Mouse (Mus musculus) midbrain, postnatal 0 days (tissue): Measurements from ENCODE around the gene Armc3. TPM values are rescaled to one million over a fixed set of nuclear protein-coding genes. Genes with fewer than 3 reads are reported as not detected.
A peak's percentile ranks its signal among the peaks of the same experiment; 100 is the strongest.

Experiments used
- ATAC-seq: fragments of 200-750 bp; cut with Nextera tagmentation; 2 replicates; pipeline ENCODE4 v1.8.0; 2017; ENCODE audit warnings: moderate number of reproducible peaks, mild to moderate bottlenecking, moderate TSS enrichment, moderate library complexity; ENCODE audit not compliant: low FRiP score
- DNase-seq: peaks from one replicate; pipeline ENCODE4 v3.0.0-alpha.2; 2015; ENCODE audit warnings: low spot score
- H3K27ac ChIP-seq: fragments of 300-500 bp; sonication (generic); 2 replicates; pipeline ENCODE4 v1.5.1; 2014; ENCODE audit warnings: low read depth, mild to moderate bottlenecking, low read length, mixed read lengths
- H3K27me3 ChIP-seq: fragments of 300-500 bp; sonication (generic); 2 replicates; pipeline ENCODE4 v1.6.1; 2014; ENCODE audit warnings: low read length, control low read depth, mixed read lengths; ENCODE audit not compliant: insufficient read depth
- H3K36me3 ChIP-seq: fragments of 300-500 bp; sonication (generic); 2 replicates; pipeline ENCODE4 v1.6.1; 2014; ENCODE audit warnings: low read length, control low read depth, mixed read lengths; ENCODE audit not compliant: insufficient read depth
- H3K4me1 ChIP-seq: fragments of 300-500 bp; sonication (generic); 2 replicates; pipeline ENCODE4 v1.6.1; 2014; ENCODE audit warnings: mild to moderate bottlenecking, control low read depth, antibody characterized with exemption, low read length, mixed read lengths; ENCODE audit not compliant: insufficient read depth
- H3K4me2 ChIP-seq: fragments of 300-500 bp; sonication (generic); 2 replicates; pipeline ENCODE4 v1.6.1; 2014; ENCODE audit warnings: low read depth, mild to moderate bottlenecking, low read length, mixed read lengths; ENCODE audit not compliant: poor library complexity, severe bottlenecking
- H3K4me3 ChIP-seq: fragments of 300-500 bp; sonication (generic); 2 replicates; pipeline ENCODE4 v1.5.1; 2014; ENCODE audit warnings: low read depth, mild to moderate bottlenecking, low read length, moderate library complexity
- H3K9ac ChIP-seq: fragments of 300-500 bp; sonication (generic); replicated peaks from 2 replicates; pipeline ENCODE4 v1.6.1; 2014; ENCODE audit warnings: mild to moderate bottlenecking, low read length, moderate library complexity, mixed read lengths; ENCODE audit not compliant: poor library complexity, severe bottlenecking
- H3K9me3 ChIP-seq: fragments of 300-500 bp; sonication (generic); 2 replicates; pipeline ENCODE4 v1.6.1; 2016; ENCODE audit warnings: low read length, control low read depth
- CTCF ChIP-seq: IDR thresholded peaks from 2 replicates; pipeline ENCODE4 v1.5.1; 2016; ENCODE audit warnings: antibody characterized with exemption, mild to moderate bottlenecking
- WGBS: fragments of 180-500 bp; shearing (Covaris S2); extraction: QIAGEN DNeasy Blood & Tissue Kit; methylation state at CpG from one replicate; pipeline ENCODE4 v1.1.7; 2014; 5-methylcytosine and 5-hydroxymethylcytosine counted together
- polyA plus RNA-seq: library from polyadenylated mRNA; unstranded; fragments of >200 nt; fragmentation: Nextera tagmentation; extraction: Ambion mirVana; gene quantifications from 2 replicates; pipeline ENCODE4 v1.2.1, GENCODE M21; 2015
- total RNA-seq: library from RNA; depleted of rRNA; stranded (reverse); fragments of >200 nt; gene quantifications from 2 replicates; pipeline ENCODE4 v1.2.3, GENCODE M21; 2014

Armc3 gene
- total and polyA plus RNA-seq, 2 experiments from 2014 or later: 0.82 to 1.1 TPM

DNA sequence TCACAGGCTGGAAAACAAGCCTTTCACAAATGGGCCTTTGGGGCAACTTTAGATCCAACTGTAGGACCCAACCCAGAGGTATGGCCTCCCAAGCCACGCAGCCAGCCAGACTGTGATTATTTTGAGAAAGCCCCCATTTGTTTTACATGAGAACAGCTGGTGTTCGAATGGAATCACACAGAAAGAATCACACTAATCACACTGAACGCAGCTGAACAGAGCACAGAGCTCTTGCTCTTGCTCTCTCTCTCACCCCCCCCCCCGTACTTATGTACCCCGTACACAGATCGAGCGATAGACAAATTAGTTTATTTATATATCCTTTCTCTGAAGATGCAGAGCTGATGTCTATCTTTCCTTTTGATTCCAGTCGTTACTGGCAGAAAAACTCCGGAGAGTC is 123.3 kb downstream of the Armc3 start:
- Histone ChIP-seq H3K36me3 (no peaks in the 10 kb centered on the region), H3K4me1 (no peaks in the 10 kb centered on the region), H3K4me2 (no peak overlapping the region), H3K4me3 (no peak overlapping the region), H3K9ac (no peak overlapping the region), H3K9me3 (no peaks in the 10 kb centered on the region), H3K27me3 (no peaks in the 10 kb centered on the region), H3K27ac (no peak overlapping the region)
- no peak for TF ChIP-seq CTCF
- WGBS: 76% methylated on average over 9 of the region's 9 CpGs
- ATAC-seq (no peak), DNase-seq (no peak)

DNA sequence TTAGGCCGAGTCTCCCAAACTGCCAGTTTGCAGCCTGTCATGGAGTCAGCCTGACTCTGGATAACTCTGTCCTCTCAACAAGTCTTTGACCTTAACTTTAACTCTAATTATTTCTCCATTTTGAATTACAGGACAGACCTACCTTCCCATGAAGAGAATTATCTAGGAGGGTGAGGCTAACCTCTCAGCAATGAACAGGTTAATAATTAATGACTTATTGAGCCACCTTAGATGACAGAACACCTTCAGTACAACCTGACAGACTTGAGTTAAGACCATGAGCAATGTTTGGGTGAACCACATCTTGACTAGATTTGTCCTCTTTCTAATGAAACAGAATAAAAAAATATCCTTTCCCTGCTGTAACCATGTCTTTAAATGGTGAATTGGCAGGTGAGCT is 127.3 kb downstream of the Armc3 start:
- H3K36me3 ChIP-seq: no peaks in the 10 kb centered on the region
- DNase-seq (no peak), ATAC-seq (no peak)
- no peak overlapping the region for H3K27ac ChIP-seq
- H3K4me2 ChIP-seq: no peak overlapping the region
- H3K4me3 ChIP-seq: no peak overlapping the region
- TF ChIP-seq CTCF: no peak
- WGBS: 89% methylated on average over 1 of the region's 1 CpGs
- no peak overlapping the region for H3K9ac ChIP-seq
- H3K4me1 ChIP-seq: no peaks in the 10 kb centered on the region
- no peaks in the 10 kb centered on the region for H3K27me3 ChIP-seq
- H3K9me3 ChIP-seq: no peaks in the 10 kb centered on the region

DNA sequence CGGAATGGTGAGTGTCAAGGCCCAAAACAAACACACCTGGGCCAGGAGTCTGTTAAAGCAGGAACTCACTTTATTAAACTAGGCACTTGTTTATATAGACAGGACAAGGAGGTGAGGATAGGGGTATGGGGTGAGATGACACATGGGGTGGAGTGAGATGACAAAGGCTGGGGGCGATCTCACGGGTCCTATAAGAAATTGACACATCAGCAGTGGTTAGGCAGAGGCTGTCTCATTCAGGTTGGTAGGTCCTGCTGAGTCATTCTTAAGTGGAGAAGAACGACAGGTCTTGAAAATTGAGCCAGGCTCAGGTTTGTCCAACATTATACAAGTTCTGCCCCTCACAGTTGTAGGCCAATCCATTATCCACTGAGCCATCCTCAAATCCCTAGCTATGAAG is 128.7 kb downstream of the Armc3 start:
- no peak overlapping the region for H3K4me3 ChIP-seq
- no peak overlapping the region for H3K27ac ChIP-seq
- DNase-seq (no peak), ATAC-seq (no peak)
- WGBS: 81% methylated on average over 4 of the region's 4 CpGs
- TF ChIP-seq CTCF: no peak
- no peaks in the 10 kb centered on the region for H3K27me3 ChIP-seq
- H3K4me1 ChIP-seq: no peaks in the 10 kb centered on the region
- no peaks in the 10 kb centered on the region for H3K36me3 ChIP-seq
- H3K4me2 ChIP-seq: no peak overlapping the region
- H3K9ac ChIP-seq: no peak overlapping the region
- H3K9me3 ChIP-seq: no peaks in the 10 kb centered on the region

DNA sequence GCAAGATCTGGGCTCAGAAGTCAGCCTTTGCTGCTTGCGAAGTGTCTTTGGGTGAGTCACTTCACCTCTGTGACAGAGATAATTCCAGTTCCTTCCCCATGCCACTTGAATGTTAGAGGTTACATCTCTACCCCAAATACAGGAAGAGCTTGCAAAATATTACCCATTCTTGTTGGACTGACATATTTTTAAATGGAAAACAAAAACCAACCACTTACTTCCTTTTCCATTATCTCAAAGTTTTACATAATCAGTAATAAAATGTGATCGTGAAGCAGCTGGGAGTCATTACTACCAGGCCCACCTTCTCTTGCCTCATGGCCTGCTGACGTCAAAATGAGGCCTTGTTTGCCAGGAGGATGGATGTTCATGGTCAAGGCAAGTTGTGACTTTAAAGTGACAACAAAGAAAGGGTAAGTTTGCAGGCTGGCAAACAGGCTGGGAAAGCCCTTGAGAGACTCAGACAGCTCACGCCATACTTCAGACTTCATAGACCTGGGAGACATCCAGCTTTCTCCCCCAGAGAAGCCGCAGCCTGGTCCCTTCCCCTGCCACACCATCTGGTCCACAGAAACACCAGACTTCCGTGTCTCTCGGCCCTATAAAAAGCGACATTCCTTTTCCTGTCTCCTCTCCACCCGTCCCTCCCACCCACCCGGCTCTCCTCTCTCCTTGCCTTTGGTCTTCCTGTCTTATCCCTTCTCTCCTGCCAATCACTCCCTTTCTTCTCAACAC is 145.0 kb downstream of the Armc3 start:
- no peak for DNase-seq

DNA sequence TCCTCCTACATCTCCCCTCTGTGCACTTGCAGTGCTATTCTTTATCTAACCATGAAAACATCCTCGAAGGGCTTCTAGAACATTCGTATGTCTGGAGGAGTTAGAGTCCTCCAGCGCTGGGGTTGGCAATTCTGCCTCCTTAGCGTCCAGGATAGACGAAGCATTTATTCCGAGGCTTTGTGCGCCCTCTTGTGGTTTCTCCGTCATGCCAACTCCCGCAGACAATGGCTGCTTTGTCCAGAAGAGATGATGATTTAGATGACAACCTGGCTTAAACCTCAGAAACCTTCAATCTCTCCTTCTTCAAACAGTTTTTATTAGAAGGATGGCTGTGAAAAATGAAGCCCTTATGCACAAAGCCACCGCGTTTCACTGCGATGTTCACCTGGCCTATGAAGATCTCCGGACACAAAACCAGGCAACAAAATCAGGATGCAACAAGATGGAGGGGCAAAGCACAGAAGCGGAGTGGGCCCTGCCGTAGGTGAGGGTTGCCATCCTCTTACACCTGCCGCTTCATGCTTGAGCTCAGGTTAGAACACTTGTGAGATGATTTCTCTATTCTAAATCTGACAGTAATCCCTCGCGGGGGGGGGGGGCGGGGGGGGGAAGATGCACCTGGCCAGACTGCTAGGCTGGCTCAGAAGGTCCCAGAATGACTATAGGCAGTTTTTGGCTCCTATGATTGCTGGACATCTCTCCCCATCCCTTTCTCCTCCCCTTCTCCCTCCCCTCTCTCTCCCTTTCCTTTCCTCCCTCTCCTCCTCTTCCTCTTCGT is 145.7 kb downstream of the Armc3 start:
- Histone ChIP-seq H3K4me3 (peak overlapping the region; percentile 21; the same call in 1 of the 2 replicates), H3K27ac (no peak overlapping the region), H3K9me3 (no peaks in the 10 kb centered on the region), H3K4me1 (no peaks in the 10 kb centered on the region), H3K36me3 (no peaks in the 10 kb centered on the region), H3K27me3 (no peaks in the 10 kb centered on the region), H3K9ac (peak overlapping the region; percentile 44), H3K4me2 (peak overlapping the region; percentile 28)
- WGBS: 21% methylated on average over 18 of the region's 20 CpGs
- peak; percentile 83 for ATAC-seq
- peak; percentile 95 for DNase-seq
- TF ChIP-seq CTCF: peak; percentile 95

More for the DNA sequence above, 145.0 kb downstream of the Armc3 start:
- H3K4me2 ChIP-seq: peak overlapping the region; percentile 28
- TF ChIP-seq CTCF: no peak
- H3K27me3 ChIP-seq: no peaks in the 10 kb centered on the region
- H3K4me1 ChIP-seq: no peaks in the 10 kb centered on the region
- H3K4me3 ChIP-seq: peak overlapping the region; percentile 21; the same call in 1 of the 2 replicates
- 53% methylated on average over 10 of the region's 10 CpGs for WGBS
- no peaks in the 10 kb centered on the region for H3K9me3 ChIP-seq
- H3K9ac ChIP-seq: no peak overlapping the region
- ATAC-seq: no peak; the same call in none of the 2 replicates
- no peak overlapping the region for H3K27ac ChIP-seq
- no peaks in the 10 kb centered on the region for H3K36me3 ChIP-seq
